Mouse (Mus musculus): ENCODE measurements at regions not wholly inside any gene's neighbourhood (a gene's known extent, or its start where the extent isn't known, plus 50 kb on each side); places are given as distances from the start of the nearest gene placed in this dataset.
A peak's percentile ranks its signal among the peaks of the same experiment; 100 is the strongest.

GRCm38 (mm10) chr5:43360298-43360697 is 127.3 kb downstream of the Cpeb2 start:
- Histone ChIP-seq H3K36me3 (replicated peaks) (no peaks in the 10 kb centered on the region), H3K27ac (no peak overlapping the region), H3K27me3 (replicated peaks) (no peaks in the 10 kb centered on the region), H3K4me3 (no peak overlapping the region), H3K9me3 (no peaks in the 10 kb centered on the region), H3K9ac (no peak overlapping the region), H3K4me2 (no peak overlapping the region), H3K4me1 (peaks cover 1% of the 10 kb centered on the region)
- ATAC-seq (replicated peaks), result no peak
- WGBS, result 53% methylated on average over 3 of the region's 3 CpGs

GRCm38 (mm10) chr5:43361026-43361425 is 128.1 kb downstream of the Cpeb2 start:
- WGBS, result 90% methylated on average over 1 of the region's 1 CpGs
- Histone ChIP-seq H3K4me3 (no peak overlapping the region), H3K27ac (no peak overlapping the region), H3K36me3 (replicated peaks) (no peaks in the 10 kb centered on the region), H3K27me3 (replicated peaks) (no peaks in the 10 kb centered on the region), H3K4me1 (no peaks in the 10 kb centered on the region), H3K4me2 (no peak overlapping the region), H3K9ac (no peak overlapping the region), H3K9me3 (no peaks in the 10 kb centered on the region)
- ATAC-seq (replicated peaks), result no peak

- Histone ChIP-seq H3K9me3 (no peaks in the 10 kb centered on the region), H3K4me2 (no peak overlapping the region)
- WGBS, result 71% methylated on average over 1 of the region's 1 CpGs
Measured at GRCm38 (mm10) chr5:43372385-43372784, 139.4 kb downstream of the Cpeb2 start.

GRCm38 (mm10) chr5:43384689-43385375 is 130.5 kb upstream of the C1qtnf7 start:
- no peak overlapping the region for H3K4me3 ChIP-seq

More at GRCm38 (mm10) chr5:43372385-43372784, 139.4 kb downstream of the Cpeb2 start:
- Histone ChIP-seq H3K27me3 (replicated peaks) (no peaks in the 10 kb centered on the region), H3K27ac (no peak overlapping the region), H3K36me3 (replicated peaks) (no peaks in the 10 kb centered on the region), H3K4me1 (no peaks in the 10 kb centered on the region), H3K4me3 (no peak overlapping the region), H3K9ac (no peak overlapping the region)
- ATAC-seq (replicated peaks), result no peak

DNA sequence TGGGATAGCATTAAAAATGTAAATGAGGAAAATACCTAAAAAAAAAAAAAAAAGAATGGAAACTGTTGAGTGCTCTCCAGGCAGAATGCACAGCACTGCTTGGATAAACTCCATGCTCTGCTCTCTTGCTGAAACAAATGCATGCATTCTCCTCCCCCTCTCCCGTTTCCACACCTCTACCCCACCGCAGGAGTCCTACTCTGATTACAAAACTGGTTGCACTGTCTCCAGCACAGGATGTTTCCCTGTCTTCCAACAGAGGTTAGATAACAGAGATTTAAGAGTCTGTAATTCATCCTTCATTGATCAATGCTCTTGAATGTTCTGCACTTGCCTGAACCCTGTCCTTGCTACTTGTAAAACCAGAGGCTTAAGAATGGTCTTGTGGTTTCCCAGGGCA is 124.3 kb upstream of the C1qtnf7 start:
- no peak for ATAC-seq (replicated peaks)

More at GRCm38 (mm10) chr5:43384689-43385375, 130.5 kb upstream of the C1qtnf7 start:
- ATAC-seq (replicated peaks), result no peak
- Histone ChIP-seq H3K27ac (no peak overlapping the region), H3K9me3 (no peaks in the 10 kb centered on the region), H3K9ac (no peak overlapping the region), H3K4me2 (no peak overlapping the region), H3K27me3 (replicated peaks) (no peaks in the 10 kb centered on the region), H3K4me1 (no peaks in the 10 kb centered on the region), H3K36me3 (replicated peaks) (no peaks in the 10 kb centered on the region)
- 87% methylated on average over 3 of the region's 3 CpGs for WGBS

DNA sequence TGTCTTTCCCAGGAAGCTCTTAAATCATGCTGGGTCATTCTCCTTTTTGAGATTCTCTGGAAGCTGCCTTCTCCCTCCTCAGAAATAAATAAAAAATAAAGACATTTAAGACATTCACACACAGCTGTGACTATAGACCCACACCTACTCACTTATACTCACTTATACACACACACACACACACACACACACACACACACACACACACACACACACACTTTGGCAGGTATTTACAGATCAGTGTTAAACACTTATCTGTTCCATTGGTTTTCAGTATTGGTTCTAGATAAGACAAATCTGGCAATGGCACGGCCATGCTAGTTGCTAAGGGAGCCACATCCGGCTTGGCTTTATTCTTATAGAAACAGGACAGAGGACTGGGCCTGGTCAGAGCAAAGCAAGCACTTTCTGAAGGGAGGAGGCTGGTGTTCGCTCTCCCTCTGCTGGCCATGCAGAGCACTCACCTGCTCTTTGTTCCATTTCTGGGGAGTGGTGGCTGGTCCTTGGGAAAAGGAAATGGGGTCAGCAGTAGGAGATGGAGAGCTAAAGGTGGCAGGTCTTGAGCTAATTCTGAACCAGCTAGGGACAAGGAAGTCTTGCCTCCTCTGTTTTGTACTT is 123.8 kb upstream of the C1qtnf7 start:
- H3K4me3 ChIP-seq, result no peak overlapping the region
- no peak overlapping the region for H3K27ac ChIP-seq
- H3K9ac ChIP-seq, result no peak overlapping the region
- no peaks in the 10 kb centered on the region for H3K36me3 ChIP-seq (replicated peaks)
- peak; percentile 87 for ATAC-seq (replicated peaks)
- no peaks in the 10 kb centered on the region for H3K27me3 ChIP-seq (replicated peaks)
- H3K9me3 ChIP-seq, result no peaks in the 10 kb centered on the region
- H3K4me2 ChIP-seq, result no peak overlapping the region
- H3K4me1 ChIP-seq, result no peaks in the 10 kb centered on the region
- 17% methylated on average over 3 of the region's 3 CpGs for WGBS

More for the DNA sequence above, 124.3 kb upstream of the C1qtnf7 start:
- H3K36me3 ChIP-seq (replicated peaks), result no peaks in the 10 kb centered on the region
- H3K4me3 ChIP-seq, result no peak overlapping the region
- no peaks in the 10 kb centered on the region for H3K4me1 ChIP-seq
- no peak overlapping the region for H3K27ac ChIP-seq
- 23% methylated on average over 2 of the region's 2 CpGs for WGBS
- H3K9me3 ChIP-seq, result no peaks in the 10 kb centered on the region
- H3K27me3 ChIP-seq (replicated peaks), result no peaks in the 10 kb centered on the region
- no peak overlapping the region for H3K4me2 ChIP-seq
- H3K9ac ChIP-seq, result no peak overlapping the region

GRCm38 (mm10) chr5:43392908-43393545 is 122.3 kb upstream of the C1qtnf7 start:
- ATAC-seq (replicated peaks), result 0 out of 2 replicates have a peak, but pooled peaks have one; percentile 45
- no peaks in the 10 kb centered on the region for H3K9me3 ChIP-seq
- H3K27ac ChIP-seq, result no peak overlapping the region
- H3K4me2 ChIP-seq, result no peak overlapping the region
- H3K4me3 ChIP-seq, result no peak overlapping the region
- H3K27me3 ChIP-seq (replicated peaks), result no peaks in the 10 kb centered on the region
- no peak overlapping the region for H3K9ac ChIP-seq
- 67% methylated on average over 8 of the region's 8 CpGs for WGBS
- H3K4me1 ChIP-seq, result no peaks in the 10 kb centered on the region
- no peaks in the 10 kb centered on the region for H3K36me3 ChIP-seq (replicated peaks)

- no peaks in the 10 kb centered on the region for H3K27me3 ChIP-seq (replicated peaks)
- no peak overlapping the region for H3K4me2 ChIP-seq
- no peak overlapping the region for H3K4me3 ChIP-seq
- no peaks in the 10 kb centered on the region for H3K36me3 ChIP-seq (replicated peaks)
- H3K4me1 ChIP-seq, result no peaks in the 10 kb centered on the region
- ATAC-seq (replicated peaks), result no peak
- no peak overlapping the region for H3K9ac ChIP-seq
- no peak overlapping the region for H3K27ac ChIP-seq
- no peaks in the 10 kb centered on the region for H3K9me3 ChIP-seq
- 98% methylated on average over 2 of the region's 2 CpGs for WGBS
Measured at GRCm38 (mm10) chr5:43417259-43417658, 98.1 kb upstream of the C1qtnf7 start.

- WGBS, result 81% methylated on average over 9 of the region's 9 CpGs
Measured at GRCm38 (mm10) chr5:43422815-43423687, 92.3 kb upstream of the C1qtnf7 start.

DNA sequence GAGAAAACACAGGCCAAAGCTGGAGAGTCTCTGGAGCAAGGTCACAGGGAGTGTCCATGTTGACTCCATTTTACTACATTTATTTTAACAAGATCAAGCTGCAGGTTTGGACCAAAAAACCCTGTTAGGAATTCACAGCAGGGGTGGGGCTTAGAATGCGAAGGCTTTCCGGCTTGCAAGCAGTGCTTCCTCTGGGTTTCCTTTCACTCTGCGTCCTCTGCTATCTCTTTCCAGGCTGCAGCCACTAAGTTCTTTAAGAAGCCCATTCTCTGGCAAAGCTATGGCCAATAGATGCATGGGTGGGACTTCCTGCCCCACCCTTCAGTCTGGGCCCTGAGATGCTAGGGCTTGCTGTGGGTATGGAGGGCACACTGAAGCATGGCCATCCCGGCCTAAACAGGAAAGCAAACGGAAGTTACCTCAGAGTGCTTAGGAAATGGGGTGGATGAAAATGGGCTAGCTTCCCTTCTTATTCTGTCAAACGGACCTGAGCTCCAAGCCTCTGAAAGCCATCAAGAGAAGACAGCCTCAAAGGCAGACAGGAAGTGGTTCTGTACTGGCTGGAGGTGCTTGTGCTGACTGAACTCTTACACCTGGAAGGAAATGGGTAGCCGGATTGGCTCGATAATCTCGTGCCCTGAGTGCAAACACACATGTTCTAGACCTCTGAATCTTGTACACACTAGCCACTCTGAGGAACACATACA is 90.6 kb upstream of the C1qtnf7 start:
- no peak overlapping the region for H3K4me2 ChIP-seq
- no peak overlapping the region for H3K27ac ChIP-seq
- WGBS, result 80% methylated on average over 9 of the region's 9 CpGs
- no peaks in the 10 kb centered on the region for H3K4me1 ChIP-seq
- no peak overlapping the region for H3K4me3 ChIP-seq
- ATAC-seq (replicated peaks), result no peak
- H3K27me3 ChIP-seq (replicated peaks), result no peaks in the 10 kb centered on the region
- H3K9ac ChIP-seq, result no peak overlapping the region
- H3K36me3 ChIP-seq (replicated peaks), result no peaks in the 10 kb centered on the region
- H3K9me3 ChIP-seq, result no peaks in the 10 kb centered on the region

More at GRCm38 (mm10) chr5:43422815-43423687, 92.3 kb upstream of the C1qtnf7 start:
- Histone ChIP-seq H3K4me2 (no peak overlapping the region), H3K9ac (no peak overlapping the region), H3K36me3 (replicated peaks) (no peaks in the 10 kb centered on the region), H3K27me3 (replicated peaks) (no peaks in the 10 kb centered on the region), H3K4me3 (no peak overlapping the region), H3K27ac (no peak overlapping the region), H3K4me1 (no peaks in the 10 kb centered on the region), H3K9me3 (no peaks in the 10 kb centered on the region)
- peak; percentile 88 for ATAC-seq (replicated peaks)

DNA sequence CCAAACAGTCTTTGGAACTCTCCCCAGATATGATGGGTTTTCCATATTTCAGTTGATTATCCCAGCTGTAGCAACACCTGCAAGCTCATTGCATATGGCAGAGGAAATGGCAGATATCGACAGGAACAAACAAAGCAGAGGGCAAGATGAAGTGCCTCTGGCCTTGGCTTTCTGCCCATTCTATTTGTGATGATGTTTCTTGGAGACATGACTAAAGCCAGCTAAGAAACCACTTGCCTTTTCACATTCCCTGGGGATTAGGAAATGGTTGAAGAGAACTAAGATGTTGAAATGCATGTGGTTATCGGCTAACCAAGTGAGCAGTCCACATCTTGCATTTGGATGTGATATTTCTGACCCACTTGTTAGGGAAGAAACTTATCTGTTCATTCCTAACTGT is 82.0 kb upstream of the C1qtnf7 start:
- H3K27ac ChIP-seq, result no peak overlapping the region
- no peak overlapping the region for H3K4me2 ChIP-seq
- no peak overlapping the region for H3K4me3 ChIP-seq
- no peaks in the 10 kb centered on the region for H3K27me3 ChIP-seq (replicated peaks)
- no peaks in the 10 kb centered on the region for H3K36me3 ChIP-seq (replicated peaks)
- ATAC-seq (replicated peaks), result no peak
- H3K4me1 ChIP-seq, result no peaks in the 10 kb centered on the region
- 78% methylated on average over 2 of the region's 2 CpGs for whole genome bisulfite sequencing
- H3K9ac ChIP-seq, result no peak overlapping the region
- no peaks in the 10 kb centered on the region for H3K9me3 ChIP-seq
